Mouse (Mus musculus): ENCODE results near the gene Pmm1.

The Pmm1 gene

DNA sequence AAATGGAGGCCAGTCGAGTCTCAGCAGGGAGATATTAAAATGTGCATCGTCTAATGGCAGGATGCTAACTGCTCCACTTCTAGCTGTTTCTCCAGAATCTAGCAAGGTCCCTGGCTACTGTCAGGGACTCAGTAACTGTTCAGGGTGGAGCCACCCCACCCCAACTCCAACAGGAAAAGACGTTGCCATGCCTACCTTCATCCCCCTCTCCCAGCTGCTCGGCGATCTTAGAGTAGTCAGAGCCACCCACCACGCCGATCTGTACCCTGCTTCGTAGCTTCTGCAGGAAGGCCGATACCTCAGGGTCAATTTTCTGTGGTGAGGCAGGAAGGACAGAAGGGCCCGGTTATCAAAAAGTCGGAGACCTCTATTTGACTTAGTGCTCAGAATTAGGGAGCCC lies 3.1 kb downstream of the Pmm1 start:
- peak; percentile 50 for DNase-seq (ENCODE audit: low read depth, low spot score)

GRCm38 (mm10) chr15:81956457-81956856 lies 4.3 kb downstream of the Pmm1 start:
- DNase-seq (ENCODE audit: low read depth, low spot score) = peak; percentile 85

DNA sequence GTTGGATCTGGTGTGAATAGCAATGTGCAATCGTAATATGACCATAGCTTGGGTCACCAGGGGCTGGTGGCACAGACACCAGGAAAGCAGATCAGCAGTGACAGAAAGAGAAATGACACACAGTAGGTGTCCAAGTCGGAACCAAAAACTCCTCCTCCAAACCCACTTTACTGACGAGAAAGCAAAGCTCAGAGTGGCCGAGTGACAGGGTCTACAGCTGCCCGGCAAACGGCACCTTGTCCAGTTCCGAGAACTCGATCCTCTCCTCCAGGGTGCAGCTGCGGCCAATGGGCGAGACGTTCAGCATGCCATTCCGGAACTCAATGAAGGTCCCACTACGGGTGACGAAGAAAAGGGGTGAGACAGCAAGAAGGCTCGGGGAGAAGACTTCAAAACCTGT lies 5.3 kb downstream of the Pmm1 start:
- no peak for DNase-seq (ENCODE audit: low read depth, low spot score)

DNA sequence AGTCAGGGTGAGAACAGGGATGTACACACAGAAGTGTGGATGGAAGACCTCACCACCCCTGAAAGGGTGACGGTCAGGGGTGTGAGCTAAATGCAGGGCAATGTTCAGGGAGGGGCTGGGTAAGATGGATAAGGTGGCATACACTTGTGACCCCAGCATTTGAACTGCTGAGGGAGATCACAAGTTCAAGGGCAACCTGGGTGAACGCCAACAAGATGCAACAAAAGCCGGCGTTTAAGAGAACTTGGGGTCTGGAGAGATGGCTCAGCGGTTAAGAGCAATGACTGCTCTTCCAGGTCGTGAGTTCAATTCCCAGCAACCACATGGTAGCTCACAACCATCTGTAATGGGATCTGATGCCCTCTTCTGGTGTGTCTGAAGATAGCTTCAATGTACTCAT lies 6.0 kb downstream of the Pmm1 start:
- DNase-seq (ENCODE audit: low read depth, low spot score) = no peak

DNA sequence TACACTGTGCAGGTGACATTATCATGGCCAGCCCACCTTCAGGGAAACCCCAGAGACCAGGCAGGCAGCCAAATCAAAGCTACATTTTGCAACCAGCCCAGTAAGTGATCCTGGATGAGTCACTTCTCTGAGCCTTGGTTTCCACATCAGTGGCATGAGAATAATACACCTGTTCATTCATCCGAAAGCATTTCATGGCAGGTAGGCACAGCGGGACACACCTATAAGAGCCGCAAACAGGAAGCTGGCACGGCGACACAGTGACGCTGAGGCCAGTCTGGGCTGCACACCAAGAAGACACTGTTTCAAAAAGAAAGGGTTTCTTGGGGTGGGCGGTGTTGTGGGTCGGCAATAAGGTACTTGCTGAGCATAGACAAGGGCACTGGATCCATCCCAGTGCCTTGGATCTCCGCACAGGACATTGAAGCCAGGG lies 6.6 kb downstream of the Pmm1 start:
- DNase-seq (ENCODE audit: low read depth, low spot score) = no peak

GRCm38 (mm10) chr15:81952310-81952709 lies 8.4 kb downstream of the Pmm1 start:
- no peak for DNase-seq (ENCODE audit: low read depth, low spot score)

GRCm38 (mm10) chr15:81951159-81951558 lies 9.6 kb downstream of the Pmm1 start:
- DNase-seq (ENCODE audit: low read depth, low spot score) = no peak

- no peak for DNase-seq (ENCODE audit: low read depth, low spot score)
Measured at GRCm38 (mm10) chr15:81950716-81951115, 10.0 kb downstream of the Pmm1 start.

DNA sequence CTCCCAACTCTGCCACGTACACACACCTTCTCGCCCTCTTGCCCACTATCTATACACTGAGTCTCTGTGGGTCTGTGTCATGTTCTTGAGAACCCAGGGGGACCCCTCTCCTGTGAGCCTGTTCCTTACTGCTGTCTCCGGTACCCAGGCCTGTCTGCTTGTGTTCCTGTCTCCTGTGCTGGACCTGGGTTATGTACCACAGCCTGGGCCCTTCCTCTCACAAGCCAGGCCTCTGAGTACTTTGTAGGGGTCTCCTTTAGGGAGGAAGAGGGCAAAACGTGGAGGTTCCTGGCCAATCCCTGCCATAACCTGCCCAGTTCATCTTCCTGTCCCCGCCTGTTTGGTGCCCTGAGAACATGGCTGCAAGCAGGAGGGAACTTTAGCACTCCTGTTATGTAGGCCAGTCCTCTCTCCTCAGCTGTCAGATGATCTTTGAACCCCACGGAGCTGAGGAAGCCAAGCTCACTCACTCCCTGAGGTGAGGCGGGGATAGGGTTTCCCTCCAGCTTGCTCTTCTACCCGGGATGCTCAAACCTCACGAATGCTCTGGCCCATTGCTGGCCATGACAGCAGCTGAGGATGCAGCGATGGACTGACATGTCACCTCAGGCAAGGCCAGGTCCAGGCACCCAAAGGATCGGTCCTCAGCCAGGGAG lies 11.1 kb downstream of the Pmm1 start:
- DNase-seq (ENCODE audit: low read depth, low spot score) = no peak

DNA sequence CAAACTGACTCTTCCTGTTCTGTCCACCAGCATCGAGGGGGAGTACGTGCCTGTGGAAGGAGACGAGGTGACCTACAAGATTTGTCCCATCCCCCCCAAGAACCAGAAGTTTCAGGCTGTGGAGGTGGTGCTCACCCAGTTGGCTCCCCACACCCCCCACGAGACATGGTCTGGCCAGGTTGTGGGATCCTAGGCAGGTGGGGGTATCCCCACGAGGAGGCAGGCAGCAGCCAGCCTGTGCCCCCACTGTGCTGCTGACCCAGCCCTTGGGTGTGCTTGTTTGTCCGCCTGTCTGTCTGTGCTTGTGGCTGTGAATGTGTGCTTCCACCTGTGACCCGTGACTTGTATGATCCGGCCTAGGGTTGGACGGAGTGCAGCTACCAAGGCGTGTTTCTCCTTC lies 11.7 kb downstream of the Pmm1 start:
- no peak for DNase-seq (ENCODE audit: low read depth, low spot score)

- DNase-seq (ENCODE audit: low read depth, low spot score) = no peak
Measured at GRCm38 (mm10) chr15:81943176-81943749, 17.5 kb downstream of the Pmm1 start.

- DNase-seq (ENCODE audit: low read depth, low spot score) = peak; percentile 52
Measured at GRCm38 (mm10) chr15:81941010-81941409, 19.7 kb downstream of the Pmm1 start.

- no peak for DNase-seq (ENCODE audit: low read depth, low spot score)
Measured at GRCm38 (mm10) chr15:81940219-81940618, 20.5 kb downstream of the Pmm1 start.

DNA sequence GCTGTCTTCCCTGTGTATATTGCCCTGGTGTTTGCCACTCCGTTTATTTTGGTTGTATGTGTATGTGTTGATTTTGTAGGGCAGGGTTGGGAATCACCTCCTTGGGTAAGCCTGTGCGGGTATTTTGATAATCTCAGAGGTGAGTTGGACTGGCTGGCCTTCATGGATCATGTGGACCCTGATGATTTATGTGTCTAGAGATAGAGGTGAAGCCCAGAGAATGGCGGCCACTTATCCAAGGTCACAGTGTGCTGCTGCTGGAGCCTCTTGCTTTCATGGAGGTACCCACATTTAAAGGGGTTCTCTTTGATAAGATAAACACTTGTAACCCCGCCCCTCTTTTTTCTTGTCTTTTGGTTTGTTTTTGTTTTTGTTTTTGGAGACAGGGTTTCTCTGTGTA lies 21.0 kb downstream of the Pmm1 start:
- no peak for DNase-seq (ENCODE audit: low read depth, low spot score)

- DNase-seq (ENCODE audit: low read depth, low spot score) = no peak
Measured at GRCm38 (mm10) chr15:81939157-81939715, 21.5 kb downstream of the Pmm1 start.

GRCm38 (mm10) chr15:81938246-81938645 lies 22.5 kb downstream of the Pmm1 start:
- DNase-seq (ENCODE audit: low read depth, low spot score) = peak; percentile 66

GRCm38 (mm10) chr15:81937098-81937972 lies 23.4 kb downstream of the Pmm1 start:
- DNase-seq (ENCODE audit: low read depth, low spot score) = no peak

- DNase-seq (ENCODE audit: low read depth, low spot score) = peak; percentile 57
Measured at GRCm38 (mm10) chr15:81936679-81937078, 24.1 kb downstream of the Pmm1 start, which contains the start of gene Csdc2. TSS of gene Csdc2 (plus strand) at chr15:81936759.

DNA sequence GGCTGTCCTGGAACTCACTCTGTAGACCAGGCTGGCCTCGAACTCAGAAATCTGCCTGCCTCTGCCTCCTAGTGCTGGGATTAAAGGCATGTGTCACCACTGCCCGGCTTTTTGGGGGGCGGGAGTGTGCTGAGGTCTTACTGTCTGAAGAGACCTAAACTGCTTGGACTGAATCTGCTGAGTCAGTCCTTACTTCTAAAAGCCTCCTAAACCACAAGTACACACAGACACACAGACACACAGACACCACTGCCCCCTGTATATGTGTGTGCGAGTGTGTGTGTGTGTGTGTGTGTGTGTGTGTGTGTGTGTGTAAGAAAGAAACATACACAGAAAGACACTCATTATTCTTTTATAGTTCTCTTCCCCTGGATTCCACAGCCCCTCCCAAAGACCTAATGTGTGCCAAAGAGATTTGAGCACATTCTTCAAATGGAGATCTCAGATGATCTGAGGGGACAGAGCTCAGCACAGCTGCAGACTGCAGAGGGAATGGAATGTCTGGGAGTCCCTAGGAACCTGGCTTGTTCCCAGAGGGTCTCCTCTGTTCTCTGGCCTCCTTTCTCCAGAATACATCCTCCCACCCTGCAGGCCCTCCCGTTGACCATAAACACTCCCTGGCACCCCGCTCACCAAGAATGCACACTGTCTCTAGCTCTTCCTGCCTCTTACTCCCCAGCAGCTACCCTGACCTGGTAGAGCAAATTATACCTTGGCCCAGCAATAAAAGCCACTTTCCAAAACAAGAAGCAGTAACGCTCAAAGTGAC lies 24.7 kb downstream of the Pmm1 start:
- no peak for DNase-seq (ENCODE audit: low read depth, low spot score)

DNA sequence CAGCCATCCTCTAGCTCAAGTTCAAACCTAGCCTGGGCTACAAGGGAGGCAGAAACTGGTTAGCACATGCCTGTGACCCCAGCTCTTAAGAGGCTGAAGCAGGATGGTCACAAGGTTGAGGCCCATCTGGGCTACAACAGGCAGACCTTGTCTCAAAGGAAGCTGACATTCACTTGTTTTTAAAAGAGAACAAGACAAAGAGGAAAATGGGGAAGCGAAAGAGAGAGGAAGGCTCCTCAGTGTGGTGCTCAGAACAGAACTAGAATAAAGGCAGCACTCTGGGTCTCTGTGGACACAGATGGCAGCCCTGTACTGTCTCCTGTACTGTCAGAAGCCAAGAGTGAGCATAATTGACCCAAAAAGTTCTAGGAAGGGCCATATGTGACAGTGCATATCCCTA lies 26.7 kb downstream of the Pmm1 start:
- no peak for DNase-seq (ENCODE audit: low read depth, low spot score)

GRCm38 (mm10) chr15:81932951-81933470 lies 27.7 kb downstream of the Pmm1 start:
- no peak for DNase-seq (ENCODE audit: low read depth, low spot score)
